Mouse (Mus musculus): ENCODE data around the gene Adgrf1.

- TF ChIP-seq CTCF (IDR thresholded peaks at IDR 0.05; ENCODE audit: extremely low read depth, insufficient read length, insufficient replicate concordance, low read depth, low read length) (no peak), POLR2A (IDR thresholded peaks at IDR 0.05; ENCODE audit: low read depth, low read length) (no peak)
Observed at GRCm38 (mm10) chr17:43282828-43283227, 12.7 kb downstream of the Adgrf1 start.
